Mouse (Mus musculus) embryonic facial prominence, embryonic 11.5 days (tissue): Measurements from ENCODE around the gene Hhip. TPM values are rescaled to one million over a fixed set of nuclear protein-coding genes. Genes with fewer than 3 reads are reported as not detected.
"Not testable (repeated sequence)": the region's sequence is repeated elsewhere in the genome, so short reads cannot be mapped to it uniquely, and the experiment has no call there.

Source experiments
- ATAC-seq: fragments of 200-750 bp; cut with Nextera tagmentation; replicated peaks from 2 replicates; pipeline ENCODE4 v1.8.0; 2017; ENCODE audit warnings: low read depth; ENCODE audit not compliant: insufficient number of reproducible peaks, low FRiP score, low TSS enrichment
- DNase-seq: peaks from one replicate; pipeline ENCODE4 v3.0.0-alpha.2; 2015; ENCODE audit warnings: low spot score
- H3K27ac ChIP-seq: fragments of 300-500 bp; sonication (generic); replicated peaks from 2 replicates; pipeline ENCODE4 v1.5.1; 2014; ENCODE audit warnings: mild to moderate bottlenecking, low read depth, low read length, control low read depth
- H3K27me3 ChIP-seq: fragments of 300-500 bp; sonication (generic); 2 replicates; pipeline ENCODE4 v1.6.1; 2014; ENCODE audit warnings: mild to moderate bottlenecking, low read length, moderate library complexity, mixed read lengths; ENCODE audit not compliant: control insufficient read depth, insufficient read depth
- H3K36me3 ChIP-seq: fragments of 300-500 bp; sonication (generic); replicated peaks from 2 replicates; pipeline ENCODE4 v1.6.1; 2014; ENCODE audit warnings: low read depth, mild to moderate bottlenecking, low read length, moderate library complexity, mixed read lengths; ENCODE audit not compliant: control insufficient read depth, insufficient read depth
- H3K4me1 ChIP-seq: fragments of 300-500 bp; sonication (generic); 2 replicates; pipeline ENCODE4 v1.6.1; 2014; ENCODE audit warnings: low read length, mixed read lengths; ENCODE audit not compliant: control insufficient read depth, insufficient read depth
- H3K4me2 ChIP-seq: fragments of 300-500 bp; sonication (generic); 2 replicates; pipeline ENCODE4 v1.6.1; 2014; ENCODE audit warnings: low read depth, mild to moderate bottlenecking, control low read depth, low read length, moderate library complexity
- H3K4me3 ChIP-seq: fragments of 300-500 bp; sonication (generic); 2 replicates; pipeline ENCODE4 v1.5.1; 2014; ENCODE audit warnings: low read depth, low read length, control low read depth
- H3K9ac ChIP-seq: fragments of 300-500 bp; sonication (generic); replicated peaks from 2 replicates; pipeline ENCODE4 v1.6.1; 2014; ENCODE audit warnings: mild to moderate bottlenecking, control low read depth, low read length
- H3K9me3 ChIP-seq: fragments of 300-500 bp; sonication (generic); replicated peaks from 2 replicates; pipeline ENCODE4 v1.6.1; 2016; ENCODE audit warnings: mild to moderate bottlenecking, low read length, inconsistent platforms, mixed read lengths; ENCODE audit not compliant: control insufficient read depth
- WGBS: fragments of 180-500 bp; shearing (Covaris S2); extraction: QIAGEN DNeasy Blood & Tissue Kit; methylation state at CpG from one replicate; pipeline ENCODE4 v1.1.7; 2014; 5-methylcytosine and 5-hydroxymethylcytosine counted together
- polyA plus RNA-seq: library from polyadenylated mRNA; unstranded; fragments of >200 nt; fragmentation: Nextera tagmentation; extraction: Ambion mirVana; gene quantifications from 2 replicates; pipeline ENCODE4 v1.2.1, GENCODE M21; 2014

Hhip gene
- polyA plus RNA-seq, 1 experiment from 2014 or later, result 2.8 TPM

DNA sequence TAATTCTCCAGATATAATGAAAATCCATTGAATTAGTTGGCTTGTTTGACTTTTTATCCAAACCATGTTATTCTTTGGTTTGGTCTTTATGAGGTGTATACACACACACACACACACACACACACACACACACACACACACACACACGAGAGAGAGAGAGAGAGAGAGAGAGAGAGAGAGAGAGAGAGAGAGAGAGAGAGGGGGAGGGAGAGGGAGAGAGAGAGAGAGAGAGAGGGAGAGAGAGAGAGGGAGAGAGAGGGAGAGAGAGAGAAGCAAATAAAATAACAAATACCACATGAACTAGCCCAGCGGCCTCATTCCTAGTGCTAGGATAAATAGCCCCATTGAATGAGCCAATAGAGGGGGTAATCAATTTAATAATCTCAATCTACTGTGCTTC is 66.4 kb downstream of the Hhip start:
- not testable (repeated sequence) for H3K9ac ChIP-seq, H3K4me1 ChIP-seq, ATAC-seq, DNase-seq, H3K36me3 ChIP-seq, H3K4me2 ChIP-seq, H3K27me3 ChIP-seq, H3K4me3 ChIP-seq, H3K27ac ChIP-seq, H3K9me3 ChIP-seq
- 50% methylated on average over 1 of the region's 2 CpGs for WGBS

GRCm38 (mm10) chr8:79984946-79985345 is 72.9 kb downstream of the Hhip start:
- Histone ChIP-seq H3K4me3 (no peak overlapping the region), H3K4me2 (no peak overlapping the region), H3K9ac (no peak overlapping the region), H3K4me1 (no peaks in the 10 kb centered on the region), H3K27me3 (no peaks in the 10 kb centered on the region), H3K36me3 (no peaks in the 10 kb centered on the region), H3K27ac (no peak overlapping the region), H3K9me3 (no peaks in the 10 kb centered on the region)
- WGBS, result 43% methylated on average over 2 of the region's 2 CpGs
- DNase-seq, result peak; percentile 30
- no peak for ATAC-seq

DNA sequence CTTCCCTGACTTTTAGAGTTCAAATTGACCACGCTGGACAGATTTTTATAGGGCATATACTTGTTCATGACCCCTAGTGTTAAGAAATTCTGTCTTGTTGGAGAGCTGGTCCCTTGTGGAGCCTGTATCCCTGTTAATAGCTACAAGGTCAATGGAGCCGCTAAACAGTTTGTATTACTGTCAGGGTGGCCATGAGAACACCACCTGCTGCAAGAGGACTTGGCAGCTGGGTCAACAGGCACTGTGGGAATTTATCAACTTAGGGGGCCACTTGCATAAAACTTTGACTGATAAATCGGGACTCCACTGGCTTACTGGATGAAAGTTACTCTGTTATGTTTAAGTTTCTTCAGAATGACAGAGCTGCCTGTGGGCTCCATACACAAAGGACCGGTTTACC is 75.7 kb downstream of the Hhip start:
- H3K4me3 ChIP-seq, result no peak overlapping the region
- DNase-seq (no peak), ATAC-seq (no peak)
- H3K36me3 ChIP-seq, result no peaks in the 10 kb centered on the region
- no peak overlapping the region for H3K9ac ChIP-seq
- H3K27ac ChIP-seq, result no peak overlapping the region
- 47% methylated on average over 4 of the region's 4 CpGs for WGBS
- H3K4me2 ChIP-seq, result no peak overlapping the region
- H3K9me3 ChIP-seq, result no peaks in the 10 kb centered on the region
- H3K4me1 ChIP-seq, result no peaks in the 10 kb centered on the region
- H3K27me3 ChIP-seq, result no peaks in the 10 kb centered on the region

- H3K27me3 ChIP-seq, result no peaks in the 10 kb centered on the region
- no peak overlapping the region for H3K9ac ChIP-seq
- 72% methylated on average over 6 of the region's 6 CpGs for WGBS
- no peak overlapping the region for H3K4me3 ChIP-seq
- no peaks in the 10 kb centered on the region for H3K9me3 ChIP-seq
- H3K27ac ChIP-seq, result no peak overlapping the region
- no peak for DNase-seq
- no peaks in the 10 kb centered on the region for H3K36me3 ChIP-seq
- no peak overlapping the region for H3K4me2 ChIP-seq
- no peaks in the 10 kb centered on the region for H3K4me1 ChIP-seq
- no peak for ATAC-seq
Observed at GRCm38 (mm10) chr8:79966159-79966558, 91.6 kb downstream of the Hhip start.

DNA sequence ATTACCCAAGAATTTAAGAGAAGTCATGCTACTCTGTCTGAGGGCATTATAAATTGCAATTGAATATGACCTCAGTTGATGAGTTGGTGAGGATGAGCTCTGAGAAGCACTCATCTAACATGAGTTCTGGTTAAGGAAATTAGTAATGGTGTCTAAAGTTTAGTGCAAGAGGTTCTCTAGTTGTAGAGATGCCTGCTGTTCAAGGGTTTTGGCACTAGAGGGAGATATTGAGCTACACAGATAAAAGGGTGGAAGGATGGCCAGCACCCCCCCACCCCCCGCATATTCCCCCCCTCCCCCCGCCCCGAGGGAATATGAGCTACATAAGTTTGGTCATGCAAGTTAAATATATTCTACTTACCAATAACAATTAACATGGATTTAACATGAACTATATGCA is 104.9 kb downstream of the Hhip start:
- 32% methylated on average over 3 of the region's 3 CpGs for WGBS
- peak; percentile 69 for DNase-seq
- Histone ChIP-seq H3K27me3 (no peaks in the 10 kb centered on the region), H3K4me3 (no peak overlapping the region), H3K4me2 (no peak overlapping the region), H3K36me3 (no peaks in the 10 kb centered on the region), H3K9me3 (no peaks in the 10 kb centered on the region), H3K27ac (no peak overlapping the region), H3K4me1 (no peaks in the 10 kb centered on the region), H3K9ac (no peak overlapping the region)
- ATAC-seq, result no peak

DNA sequence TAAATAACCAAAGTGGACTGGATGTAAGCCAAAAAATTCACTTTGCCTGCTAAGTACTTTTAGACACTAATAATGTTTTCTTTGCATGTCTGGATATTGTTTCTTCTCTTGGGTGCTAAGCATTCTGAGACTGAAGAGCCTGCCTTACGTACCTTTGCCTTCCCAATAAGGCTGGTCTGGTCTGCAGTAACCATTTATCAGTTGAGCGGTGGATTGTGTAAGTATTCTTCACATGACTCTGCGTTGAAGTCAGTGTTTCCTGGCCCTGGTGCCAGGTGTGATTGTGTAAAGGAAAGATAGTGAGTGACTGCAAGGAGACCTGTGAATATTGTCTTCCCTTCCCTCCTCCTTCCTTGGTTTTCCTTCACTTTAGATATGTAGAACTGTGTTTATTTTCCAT is 107.4 kb downstream of the Hhip start:
- DNase-seq, result no peak
- no peak overlapping the region for H3K4me2 ChIP-seq
- no peak for ATAC-seq
- H3K9me3 ChIP-seq, result no peaks in the 10 kb centered on the region
- H3K4me3 ChIP-seq, result no peak overlapping the region
- H3K9ac ChIP-seq, result no peak overlapping the region
- 81% methylated on average over 3 of the region's 3 CpGs for WGBS
- H3K4me1 ChIP-seq, result no peaks in the 10 kb centered on the region
- no peaks in the 10 kb centered on the region for H3K27me3 ChIP-seq
- no peaks in the 10 kb centered on the region for H3K36me3 ChIP-seq
- H3K27ac ChIP-seq, result no peak overlapping the region

DNA sequence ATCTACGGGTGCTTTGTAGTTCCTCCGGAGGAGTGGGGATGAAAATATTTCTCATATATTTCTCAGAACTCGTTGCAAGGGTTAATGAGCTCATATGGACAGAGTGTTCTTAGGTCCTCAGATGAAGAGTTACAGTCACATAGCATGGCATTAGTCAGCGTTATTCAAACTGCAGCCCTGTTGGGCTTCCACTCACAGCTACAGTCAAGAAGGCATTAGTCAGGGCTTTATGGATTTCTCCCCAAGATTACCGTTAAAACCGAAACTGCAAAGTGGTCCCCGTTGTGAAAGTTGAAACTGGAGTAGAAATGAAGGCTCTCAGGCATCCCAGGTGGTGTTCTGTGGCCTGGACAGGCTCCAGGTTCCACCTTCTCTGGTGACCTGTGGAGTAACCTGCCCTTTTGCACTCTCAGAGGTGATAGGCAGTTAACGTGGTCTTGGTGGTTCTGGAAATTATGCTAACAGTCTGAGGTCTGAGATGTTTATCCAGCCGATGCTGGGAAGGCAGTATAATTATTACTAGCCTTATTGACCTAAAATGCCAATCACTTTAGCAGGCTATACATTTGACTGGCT is 112.2 kb downstream of the Hhip start:
- H3K36me3 ChIP-seq, result no peaks in the 10 kb centered on the region
- no peak overlapping the region for H3K9ac ChIP-seq
- no peaks in the 10 kb centered on the region for H3K9me3 ChIP-seq
- no peaks in the 10 kb centered on the region for H3K27me3 ChIP-seq
- DNase-seq (no peak), ATAC-seq (no peak)
- H3K4me3 ChIP-seq, result no peak overlapping the region
- H3K4me1 ChIP-seq, result no peaks in the 10 kb centered on the region
- no peak overlapping the region for H3K4me2 ChIP-seq
- no peak overlapping the region for H3K27ac ChIP-seq
- WGBS, result 69% methylated on average over 9 of the region's 9 CpGs

DNA sequence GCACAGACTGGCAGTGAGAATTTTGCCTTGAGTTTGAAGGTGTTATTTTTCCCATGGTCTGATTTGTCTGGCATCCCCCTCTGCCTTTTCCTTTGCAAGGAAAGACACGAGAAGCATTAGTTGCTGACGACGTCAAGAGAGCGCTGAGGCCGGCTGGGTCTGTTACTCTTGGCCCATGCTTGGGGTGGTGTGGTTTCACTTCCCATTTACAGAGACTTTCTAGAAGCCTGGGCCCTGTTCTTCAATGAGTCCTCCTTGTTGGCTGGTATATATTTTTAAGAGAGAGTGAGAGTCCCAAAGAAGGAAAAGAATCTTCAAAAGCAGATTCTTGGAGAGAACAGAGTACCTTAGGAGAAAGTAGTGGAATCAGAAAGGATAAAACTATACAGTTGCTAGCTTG is 116.7 kb downstream of the Hhip start:
- no peak for DNase-seq
- no peaks in the 10 kb centered on the region for H3K27me3 ChIP-seq

More for the DNA sequence above, 116.7 kb downstream of the Hhip start:
- Histone ChIP-seq H3K9ac (no peak overlapping the region), H3K4me3 (no peak overlapping the region), H3K36me3 (no peaks in the 10 kb centered on the region), H3K27ac (no peak overlapping the region), H3K4me1 (no peaks in the 10 kb centered on the region), H3K4me2 (no peak overlapping the region), H3K9me3 (no peaks in the 10 kb centered on the region)
- ATAC-seq, result no peak
- WGBS, result 92% methylated on average over 5 of the region's 5 CpGs
